Mouse (Mus musculus) heart, adult 18-20 months (tissue): ENCODE results near the gene Cdx4. TPM values are rescaled to one million over a fixed set of nuclear protein-coding genes. Genes with fewer than 3 reads are reported as not detected.

Source experiments
- DNase-seq, 2 experiments: peaks; one replicate each; pipeline ENCODE4 v3.0.0; 2021 to 2022; ENCODE audit warnings: mixed read lengths in 1 of 2
- long read RNA-seq, 2 experiments: library from polyadenylated mRNA; stranded (forward); transcript quantifications; one replicate each; pipeline ENCODE4 v2.0.0; 2021
- total RNA-seq, 2 experiments: library from RNA; stranded (reverse); gene quantifications; 2 replicates each; pipeline ENCODE4 v1.2.3; 2021

Cdx4 gene
- not detected for total RNA-seq
- long read RNA-seq, experiment 1, result 0 reads
- long read RNA-seq, experiment 2, result 0 reads

DNA sequence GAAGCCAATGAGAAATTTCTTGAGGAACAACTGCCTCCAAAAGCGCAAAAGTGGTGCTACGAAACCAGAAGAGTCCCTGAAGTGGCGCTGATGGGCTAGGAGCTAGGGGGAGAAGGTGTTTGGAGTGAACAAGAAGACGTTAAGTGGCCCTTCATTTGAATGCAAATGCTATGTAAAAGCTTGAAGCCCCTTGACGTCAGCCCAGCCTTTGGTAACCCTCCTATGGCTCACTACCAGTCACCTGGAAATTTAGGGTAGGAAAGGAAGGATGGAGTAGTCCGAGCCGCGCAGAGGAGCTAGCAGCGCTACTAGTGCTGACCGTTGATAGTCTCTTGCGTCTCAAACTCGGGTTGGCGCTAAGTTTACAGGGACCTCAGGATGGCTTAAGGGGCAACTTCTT is at the start of gene Cdx4:
Cdx4 (plus strand) TSS at position 253 of the 400 bp plus-strand sequence.
- DNase-seq, result no peak

DNA sequence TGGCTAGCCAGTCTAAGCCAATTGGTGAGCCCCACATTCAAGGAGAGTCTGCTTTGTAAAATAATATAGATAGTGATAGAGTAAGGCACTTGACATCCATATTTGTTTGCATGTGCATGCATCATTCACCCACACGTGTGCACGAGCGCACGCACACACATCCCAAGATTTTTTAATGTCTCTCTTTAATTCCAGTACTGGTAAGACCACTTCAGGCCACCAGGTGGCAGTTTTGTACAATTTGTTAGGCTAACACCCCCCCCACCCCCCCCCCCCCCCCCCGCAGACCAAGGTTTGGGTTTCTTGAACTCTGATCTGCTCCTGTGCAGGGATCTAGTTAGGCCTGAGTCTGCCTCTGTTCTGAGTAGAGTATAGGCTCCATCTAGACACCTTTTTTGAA is 46.9 kb upstream of the Cdx4 start:
- DNase-seq, result no peak

DNA sequence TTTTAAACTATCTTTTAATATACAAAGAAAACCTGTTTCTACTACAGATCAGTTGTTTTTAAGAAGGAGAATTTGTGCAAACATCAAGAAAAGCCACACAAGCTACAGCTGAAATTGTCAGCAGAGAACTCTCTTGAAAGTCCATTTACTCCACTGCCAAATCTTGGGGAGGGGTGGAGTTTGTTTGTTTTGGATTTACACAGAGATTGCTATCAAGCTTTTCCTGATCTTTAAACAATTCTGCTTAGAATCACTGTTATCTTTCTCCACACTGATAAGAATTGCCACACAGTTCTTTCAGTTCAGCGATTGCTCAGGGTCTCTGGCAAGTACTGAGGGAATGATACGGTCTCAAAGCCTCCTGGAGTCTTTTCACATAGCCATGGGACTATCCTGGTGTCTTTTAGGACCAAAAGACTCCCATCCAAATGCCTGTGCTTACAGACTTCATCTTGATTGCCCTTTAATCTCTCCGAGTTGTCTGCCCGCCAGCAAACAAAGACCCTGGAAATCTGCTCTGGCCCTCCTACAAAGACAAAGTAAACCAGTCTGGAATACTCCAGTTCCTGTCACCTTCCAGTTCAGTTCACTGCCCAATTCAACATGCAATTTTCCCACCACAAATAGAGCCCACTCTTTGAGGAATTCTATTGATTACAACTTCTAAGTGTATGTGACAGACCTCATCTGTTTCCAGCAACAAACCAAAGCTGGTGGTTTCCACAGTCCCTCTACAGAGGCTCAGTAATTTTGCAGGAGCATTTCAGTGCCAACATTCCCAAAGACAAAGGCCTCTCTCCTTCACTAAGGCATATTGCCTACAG is 34.1 kb upstream of the Cdx4 start:
- no peak for DNase-seq

DNA sequence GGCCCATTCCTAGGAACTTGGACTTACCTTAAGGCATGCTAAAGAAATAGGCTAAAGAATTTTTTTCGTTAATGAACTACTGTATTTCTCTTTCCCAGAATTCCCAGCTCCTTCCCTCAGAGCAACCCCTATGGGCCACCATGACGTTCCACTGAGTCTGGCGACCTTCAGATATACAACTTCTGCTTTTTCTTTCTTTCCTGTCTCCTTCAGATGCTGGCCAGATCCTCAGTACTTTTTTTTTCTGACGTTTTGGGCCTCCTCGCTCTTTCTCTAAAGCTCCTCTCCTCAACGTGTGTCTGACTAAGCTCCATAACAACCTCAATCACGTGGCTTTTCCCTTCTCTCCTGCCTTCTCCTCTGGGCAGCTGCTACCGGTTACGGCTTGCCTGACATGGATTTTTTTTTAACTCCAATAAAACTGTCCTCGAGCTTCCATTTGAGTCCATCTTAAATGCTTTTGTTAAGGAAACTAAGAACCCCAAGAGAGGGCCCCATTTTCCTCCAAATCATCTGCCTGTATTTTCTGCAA is 33.3 kb upstream of the Cdx4 start:
- DNase-seq, result no peak

DNA sequence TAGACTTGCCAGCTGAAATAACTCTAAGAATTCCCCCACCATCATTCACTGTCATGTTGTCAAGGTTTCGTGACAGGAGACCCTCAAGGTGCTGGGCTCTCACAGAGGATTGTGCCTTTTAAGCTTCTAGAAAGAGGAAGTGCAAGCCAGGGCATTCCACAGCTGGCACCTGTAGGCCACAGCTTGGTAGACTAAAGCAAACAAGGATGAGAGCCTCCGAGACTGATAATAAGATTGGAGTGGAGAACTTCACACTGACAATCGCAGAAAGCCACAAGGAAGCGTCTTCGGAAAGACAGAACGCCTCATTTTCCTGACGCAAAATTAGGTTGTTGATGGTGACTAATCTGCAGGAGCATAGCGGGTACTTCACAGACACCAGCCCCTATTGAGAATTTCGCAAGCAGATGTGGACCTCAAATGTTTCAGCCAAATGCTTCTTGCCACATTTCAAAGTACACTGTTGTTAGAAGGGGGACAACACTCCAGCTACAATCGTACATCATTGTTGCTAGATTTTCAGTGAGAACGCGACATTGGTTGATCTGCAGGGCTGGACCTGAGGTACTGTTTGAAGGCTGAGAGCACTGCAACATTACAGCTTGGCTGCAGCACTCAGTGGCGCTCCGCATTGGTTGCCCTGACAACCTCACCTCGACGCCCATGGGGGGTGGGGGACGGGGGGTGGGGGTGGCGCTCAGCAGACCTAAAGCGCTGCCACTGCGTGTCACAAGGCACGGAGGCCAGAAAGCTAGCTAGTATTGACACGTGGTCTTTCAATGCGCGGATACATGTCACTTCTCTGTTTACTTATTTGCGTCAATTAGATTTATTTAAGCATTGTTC is 32.5 kb upstream of the Cdx4 start:
- DNase-seq, result no peak

DNA sequence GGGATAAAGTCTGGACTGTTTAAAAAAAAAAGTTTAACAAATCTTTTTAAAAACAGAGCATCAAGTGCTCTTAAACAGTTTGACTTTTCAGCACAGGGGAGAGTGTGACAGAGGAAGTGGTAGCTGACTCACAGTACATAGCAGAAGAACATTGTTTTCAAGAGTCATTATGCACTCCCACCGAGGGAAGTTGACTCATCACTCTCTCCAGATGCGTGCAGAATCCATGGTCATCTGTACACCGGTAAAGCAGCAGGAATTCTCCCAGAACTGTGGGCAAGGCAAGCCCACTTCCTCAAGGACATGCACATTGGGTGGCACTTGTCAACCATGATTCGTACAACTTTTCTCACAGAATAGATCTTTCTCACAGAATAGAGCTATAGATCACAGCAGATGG is 22.3 kb upstream of the Cdx4 start:
- no peak for DNase-seq

DNA sequence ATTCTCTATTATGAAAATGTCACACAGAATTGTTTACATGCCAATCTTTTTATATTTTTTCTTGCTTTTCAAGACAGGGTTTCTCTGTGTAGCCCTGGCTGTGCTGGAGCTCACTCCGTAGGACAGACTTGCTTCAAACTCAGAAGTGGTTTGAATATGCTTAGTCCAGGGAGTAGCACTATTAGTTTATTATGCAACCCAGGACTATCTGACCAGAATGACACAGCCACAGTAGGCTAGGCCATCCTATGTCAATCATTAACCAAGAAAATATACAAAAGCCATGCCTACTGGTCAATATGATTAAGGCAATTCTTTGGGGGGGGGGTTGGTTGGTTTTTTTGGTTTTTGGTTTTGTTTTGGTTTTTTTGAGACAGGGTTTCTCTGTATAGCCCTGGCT is 12.9 kb upstream of the Cdx4 start:
- no peak for DNase-seq

DNA sequence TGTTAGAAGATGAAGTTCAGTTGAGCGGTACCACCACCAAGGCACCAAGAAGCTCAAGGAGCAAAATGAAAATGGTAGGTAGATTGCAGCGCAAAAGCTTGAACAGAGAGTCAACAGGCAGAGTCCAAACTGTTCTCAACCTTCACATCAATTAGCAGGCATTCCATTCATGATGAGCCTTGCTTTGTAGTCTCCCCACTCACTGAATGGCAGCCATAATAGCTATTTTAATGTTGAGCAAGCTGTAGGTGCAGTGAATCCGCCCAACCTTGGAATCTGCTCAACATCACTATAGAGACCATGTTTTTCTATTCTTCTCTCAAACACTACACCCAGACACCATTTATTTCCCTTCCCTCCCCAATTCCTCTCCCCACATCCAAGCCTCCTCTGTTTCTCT is 9.5 kb upstream of the Cdx4 start:
- no peak for DNase-seq

DNA sequence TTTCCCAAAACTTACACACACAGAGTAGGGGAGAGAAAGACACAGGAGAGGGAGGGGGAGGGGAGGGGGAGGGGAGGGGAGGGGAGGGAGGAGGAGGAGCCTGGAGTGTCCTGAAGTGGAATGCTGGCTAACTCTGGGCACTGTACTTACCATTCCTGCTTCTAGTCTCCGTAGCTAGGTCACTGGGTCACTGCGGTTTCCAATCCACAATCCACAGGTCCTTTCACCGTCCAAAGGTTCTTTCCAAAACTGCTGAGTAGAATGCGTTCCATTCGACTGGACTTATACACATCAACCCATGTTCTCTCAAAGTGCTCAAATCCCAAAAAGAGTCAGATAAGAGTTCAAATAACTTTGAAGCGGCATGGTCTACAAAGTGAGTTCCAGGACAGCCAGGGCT is 7.1 kb upstream of the Cdx4 start:
- no peak for DNase-seq

DNA sequence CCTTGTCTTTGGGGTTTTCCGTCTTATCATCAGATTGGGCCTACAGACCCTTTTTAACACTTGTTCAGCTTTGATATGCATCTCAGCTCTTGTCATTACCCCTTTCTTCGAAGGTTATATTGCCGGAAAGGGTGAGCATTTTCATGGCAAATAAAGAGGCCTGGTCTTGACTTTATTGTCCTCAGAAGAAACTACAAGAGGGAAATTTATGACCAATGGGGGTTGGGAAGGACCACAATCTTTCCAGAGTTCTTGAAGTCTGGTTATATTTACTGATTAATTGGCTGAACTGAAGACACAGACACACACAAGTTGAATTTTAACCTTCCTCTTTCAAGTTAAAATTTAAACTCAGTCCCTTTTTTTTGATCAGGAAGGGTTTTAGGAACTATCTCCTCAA is 4.7 kb downstream of the Cdx4 start:
- DNase-seq, result no peak

DNA sequence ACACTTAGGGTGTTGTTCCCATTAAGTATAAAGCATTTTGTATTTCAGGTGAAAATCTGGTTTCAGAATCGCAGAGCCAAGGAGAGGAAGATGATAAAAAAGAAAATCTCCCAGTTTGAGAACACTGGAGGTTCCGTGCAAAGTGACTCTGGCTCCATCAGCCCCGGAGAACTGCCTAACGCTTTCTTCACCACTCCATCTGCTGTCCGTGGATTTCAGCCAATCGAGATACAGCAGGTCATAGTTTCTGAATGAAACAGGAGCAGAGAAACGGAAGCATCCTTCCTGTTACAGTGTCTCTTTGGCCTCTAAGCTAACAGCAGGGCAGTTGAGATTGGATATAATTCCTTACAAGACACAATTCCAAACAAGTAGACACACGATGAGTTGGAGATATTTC is 8.2 kb downstream of the Cdx4 start:
- no peak for DNase-seq

DNA sequence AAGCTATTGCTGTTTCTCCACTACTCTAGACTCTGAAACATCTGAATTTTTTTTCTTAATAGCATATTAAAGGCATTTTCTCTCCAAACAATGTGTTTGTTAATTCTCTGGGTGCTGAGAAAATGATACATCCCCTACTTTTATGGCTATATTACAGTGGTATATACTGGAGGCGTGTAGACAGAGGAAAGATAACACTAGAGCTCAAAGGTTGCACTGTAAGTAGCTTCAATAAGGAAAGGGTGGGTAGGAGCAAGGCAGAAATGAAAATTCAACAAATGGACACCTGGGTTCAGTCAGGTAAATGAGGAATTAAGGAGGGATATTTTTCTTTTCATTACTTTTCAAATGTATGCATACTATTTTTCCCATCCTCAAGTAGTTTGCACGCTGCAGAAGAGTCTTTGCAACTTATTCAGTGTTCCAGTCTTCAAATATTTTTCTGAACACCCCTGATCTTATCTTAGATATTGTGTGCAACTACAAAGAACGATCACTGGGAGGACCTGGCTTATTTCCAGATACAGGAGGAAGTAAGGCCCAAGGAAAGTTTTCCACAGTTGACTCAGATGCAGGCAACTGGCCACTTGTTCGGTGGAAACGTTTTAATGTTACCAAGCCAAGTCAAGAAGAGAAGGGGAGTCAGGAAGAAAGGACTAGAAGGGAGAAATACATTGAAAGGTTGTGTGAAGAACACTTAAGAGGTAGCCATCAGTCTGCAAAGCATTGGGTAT is 10.1 kb downstream of the Cdx4 start:
- DNase-seq, result no peak

DNA sequence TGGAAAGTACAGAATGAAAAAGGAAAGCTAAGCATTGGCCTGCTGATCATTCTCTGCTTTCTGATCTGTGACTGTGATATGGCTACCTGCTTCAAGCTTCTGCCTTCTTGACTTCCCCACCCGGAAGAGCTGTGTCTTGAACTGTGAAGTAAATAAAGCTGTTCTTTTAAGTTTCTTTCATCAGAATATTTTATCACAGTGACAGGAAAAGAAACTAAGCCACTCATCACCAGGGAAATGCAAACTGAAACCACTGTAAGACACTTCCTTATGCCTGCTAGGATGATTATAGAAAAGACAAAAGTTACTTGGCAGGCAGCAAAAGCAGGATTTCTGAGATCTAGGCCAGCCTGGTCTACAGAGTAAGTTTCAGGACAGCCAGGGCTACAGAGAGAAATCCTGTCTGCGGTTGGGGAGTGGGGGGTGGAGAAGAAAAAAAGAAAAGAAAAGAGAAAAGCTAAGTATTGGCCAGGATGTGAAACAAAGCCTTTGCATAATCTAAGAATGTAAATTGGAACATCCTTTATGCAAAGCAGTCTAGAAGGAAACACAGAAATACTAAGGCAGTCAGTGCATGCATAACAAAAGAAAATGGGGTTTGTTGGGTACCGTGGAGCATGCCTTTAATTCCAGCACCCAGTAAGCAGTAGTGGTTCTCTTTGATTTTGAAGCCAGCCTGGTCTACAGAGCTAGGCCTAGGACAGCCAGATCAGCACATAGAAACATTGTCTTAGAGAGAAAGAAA is 20.3 kb downstream of the Cdx4 start:
- DNase-seq, result no peak

DNA sequence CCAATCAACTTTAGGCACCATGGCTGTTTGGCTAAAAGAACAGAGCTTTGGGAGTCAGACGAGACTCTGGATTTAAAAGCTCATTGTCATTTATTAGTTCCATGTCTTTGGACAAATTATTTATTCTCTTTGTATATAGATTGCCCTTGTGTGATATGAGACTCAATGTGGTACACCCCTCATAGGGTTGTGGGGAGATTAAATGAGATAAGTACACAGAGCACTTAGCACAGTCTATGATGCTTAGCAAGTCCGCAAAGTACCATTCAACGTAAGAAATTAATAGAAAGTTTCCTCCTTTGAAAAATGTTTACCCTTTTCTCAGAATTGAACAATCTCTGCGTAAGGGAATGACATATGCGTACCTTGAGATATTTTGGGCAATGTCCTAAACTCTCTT is 34.6 kb downstream of the Cdx4 start:
- DNase-seq, result no peak

DNA sequence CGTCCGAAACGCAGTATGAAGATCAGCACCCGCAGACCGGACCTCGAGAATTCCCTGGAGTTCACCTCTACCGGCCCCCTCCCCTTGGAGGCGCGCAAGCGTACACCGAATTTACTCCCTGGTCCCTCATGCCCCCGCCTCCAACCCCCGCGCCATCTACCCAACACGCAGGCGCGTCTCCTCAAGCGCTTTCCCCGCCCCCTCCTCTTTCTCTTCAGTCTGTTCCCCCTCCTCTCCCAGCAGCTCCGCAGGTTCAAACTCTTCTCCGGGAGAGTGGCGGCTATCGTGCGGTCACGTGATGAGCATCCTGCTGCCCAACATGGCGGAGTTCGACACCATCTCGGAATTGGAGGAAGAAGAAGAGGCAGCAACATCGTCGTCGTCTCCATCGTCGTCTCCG is 35.1 kb downstream of the Cdx4 start, which contains the start of gene Chic1:
Chic1 (plus strand) TSS at position 190 of the 400 bp plus-strand sequence.
- peak; percentile 63 to 71 for DNase-seq

DNA sequence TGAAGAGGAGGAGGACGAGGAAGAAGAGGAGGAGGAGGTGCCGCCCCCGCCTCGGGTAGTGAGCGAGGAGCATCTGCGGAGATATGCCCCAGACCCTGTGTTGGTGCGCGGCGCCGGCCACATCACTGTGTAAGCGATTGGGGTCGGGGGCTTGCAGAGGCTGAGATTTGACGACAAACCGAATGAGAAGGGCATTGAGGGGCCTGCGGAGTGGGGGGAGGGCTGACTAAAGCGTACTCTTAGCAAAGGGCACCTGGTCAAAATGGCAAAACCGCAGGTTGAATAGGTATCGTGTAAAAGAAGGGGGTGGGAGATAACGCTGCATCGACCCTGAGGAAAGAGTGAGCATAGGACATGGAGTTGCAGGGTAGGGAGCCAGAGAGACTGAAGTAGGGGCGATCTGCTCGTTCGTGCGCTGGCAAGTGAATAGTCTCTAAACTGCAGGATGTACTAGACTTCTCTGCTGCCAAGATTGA is 35.6 kb downstream of the Cdx4 start:
- no peak for DNase-seq

DNA sequence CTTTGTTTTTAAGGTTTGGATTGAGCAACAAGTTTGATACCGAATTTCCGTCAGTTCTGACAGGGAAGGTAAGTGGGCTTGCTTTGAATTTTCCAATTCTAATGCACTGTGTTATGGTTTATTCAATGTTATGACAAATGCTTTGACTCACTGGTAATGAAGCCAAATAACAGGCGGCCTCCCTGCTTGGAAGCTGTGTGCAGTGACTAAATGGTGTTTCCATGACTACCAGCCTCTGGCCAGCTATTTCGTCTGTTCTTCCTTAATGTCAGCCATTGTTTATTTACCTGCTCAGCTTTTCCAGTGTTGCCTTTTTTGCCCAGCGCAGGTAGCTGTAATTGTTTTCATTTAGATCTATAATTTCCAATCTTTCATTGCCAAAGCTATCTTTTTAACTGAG is 45.0 kb downstream of the Cdx4 start:
- peak; percentile 1 to 5 for DNase-seq

DNA sequence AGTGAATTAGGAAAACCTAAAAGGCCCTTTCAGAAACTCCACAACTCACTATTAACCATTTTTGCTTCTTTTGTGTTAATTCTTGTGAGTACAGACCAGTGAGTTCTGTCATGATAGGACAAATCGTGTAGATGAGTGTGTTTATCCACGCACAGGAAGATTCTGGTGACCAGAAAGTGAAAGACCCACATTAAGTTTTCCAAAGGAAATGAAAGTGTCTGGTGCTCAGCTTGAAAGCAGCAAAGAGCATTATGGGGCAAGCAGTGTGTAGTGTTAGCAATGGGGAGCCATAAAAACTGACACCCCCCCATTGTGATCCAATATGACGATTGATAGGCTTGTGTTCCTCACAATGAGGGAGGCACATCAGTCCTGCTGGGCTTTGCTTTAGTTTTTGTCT is 47.5 kb downstream of the Cdx4 start:
- DNase-seq, result no peak

DNA sequence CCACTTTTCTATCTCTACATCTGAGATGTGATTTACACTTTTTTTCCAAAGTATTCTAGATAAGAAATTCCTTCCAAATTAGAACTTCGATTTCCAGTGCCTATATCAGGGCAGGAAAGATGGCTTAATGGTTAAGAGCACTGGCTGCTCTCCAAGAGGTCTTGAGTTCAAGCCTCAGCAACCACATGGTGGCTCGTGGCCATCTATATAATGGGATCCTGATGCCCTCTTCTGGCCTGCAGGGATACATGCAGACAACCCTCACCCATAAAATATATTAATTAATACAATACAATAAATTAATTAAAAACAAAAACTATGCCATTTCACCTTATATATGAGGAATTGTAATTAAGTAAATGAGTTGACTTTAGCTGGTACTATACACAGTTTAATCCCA is 50.0 kb downstream of the Cdx4 start:
- peak in 1 of 2 experiments; percentile 5 for DNase-seq

DNA sequence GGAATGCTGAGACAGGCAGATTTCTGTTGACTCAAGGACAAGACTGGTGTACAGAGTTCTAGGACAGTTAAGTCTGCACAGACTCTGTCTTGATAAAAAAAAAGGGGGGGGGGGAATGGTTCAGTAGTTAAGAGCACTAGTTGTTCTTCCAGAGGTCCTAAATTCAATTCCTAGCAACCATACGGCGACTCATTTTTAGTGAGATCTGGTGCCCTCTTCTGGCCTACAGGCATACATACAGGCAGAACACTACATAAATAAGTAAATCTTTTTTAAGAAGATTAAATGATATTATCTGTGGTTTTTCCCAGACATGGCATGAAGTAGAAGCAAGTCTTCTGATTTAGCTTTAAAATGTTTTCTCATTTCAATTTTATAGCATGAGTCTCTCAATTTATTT is 50.4 kb downstream of the Cdx4 start:
- peak; percentile 0 to 22 for DNase-seq

DNA sequence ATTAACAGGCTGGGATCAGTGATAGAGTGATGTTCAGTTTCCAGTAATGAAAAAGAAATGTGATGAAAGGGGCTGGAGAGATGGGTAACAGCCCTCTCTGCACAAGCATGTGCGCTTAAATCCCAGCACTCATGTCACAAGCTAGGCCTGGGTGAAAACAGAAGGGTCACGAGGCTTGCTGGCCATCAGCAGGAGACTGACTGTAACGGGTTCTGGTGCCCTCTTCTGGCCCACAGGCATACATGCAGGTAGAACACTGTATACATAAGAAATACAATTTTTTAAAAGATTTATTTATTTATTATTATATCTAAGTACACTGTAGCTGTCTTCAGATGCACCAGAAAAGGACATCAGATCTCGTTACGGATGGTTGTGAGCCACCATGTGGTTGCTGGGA is 53.1 kb downstream of the Cdx4 start:
- peak in 1 of 2 experiments; percentile 1 for DNase-seq
